In the genomic region with DNA sequence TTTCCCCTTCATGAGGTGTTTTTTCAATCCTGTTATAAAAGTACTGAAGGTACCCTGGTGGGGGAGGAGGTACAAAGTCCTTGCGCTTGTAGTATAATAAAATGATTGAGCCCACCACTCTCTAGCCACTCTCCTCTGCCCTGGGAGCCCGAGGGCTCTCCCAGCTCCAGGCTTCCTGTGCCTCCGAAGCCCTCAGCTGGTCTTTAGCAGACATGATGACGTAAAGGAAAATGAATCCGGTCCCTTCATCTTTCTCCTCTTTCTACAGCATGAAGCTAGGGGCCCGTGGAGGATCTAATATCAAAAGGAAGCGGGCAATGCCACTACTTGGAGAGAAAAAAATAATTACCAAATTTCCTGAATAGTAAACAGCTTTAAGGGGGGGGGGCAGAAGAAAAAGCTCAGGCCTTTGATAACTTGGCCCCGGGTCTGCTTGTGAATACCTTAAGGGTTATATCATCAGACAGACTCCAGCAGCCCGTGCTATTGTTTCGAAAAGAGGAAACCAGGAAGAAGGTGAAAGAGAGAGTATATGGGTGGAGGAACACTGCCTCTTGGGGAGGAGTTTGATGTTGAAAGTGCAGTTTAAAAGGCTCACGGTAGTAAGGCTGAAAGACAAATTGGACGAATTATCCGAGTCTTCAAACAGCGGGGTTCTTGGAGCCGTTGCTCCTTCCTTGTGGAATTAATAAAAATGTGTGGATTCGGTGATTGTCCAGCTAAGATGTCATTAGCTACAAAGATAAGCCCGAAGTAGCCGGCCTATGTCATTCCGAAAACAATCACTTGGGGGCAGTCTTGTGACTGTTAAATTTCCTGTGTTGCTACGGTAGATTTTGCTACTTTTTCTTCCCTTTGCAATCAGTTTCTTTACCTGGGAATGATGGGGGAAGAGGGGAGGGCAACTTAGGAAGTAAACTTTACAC, we compare ENCODE assay signal across 7 mouse cellular contexts. TPM values are rescaled to one million over a fixed set of nuclear protein-coding genes. Genes with fewer than 3 reads are reported as not detected.
DNase-seq lines count a peak whose midpoint lies in the region; ATAC-seq and TF ChIP-seq lines count a peak whose summit lies in the region.

No protein-coding gene starts in this region.

- H3K4me3 ChIP-seq in CH12.LX (replicated peaks in 1 of 3; ENCODE audit: low read depth in 2 of 3, low read length in 2 of 3, poor library complexity in 1 of 3) = peak overlapping the region; percentile 33 to 43 (median 36)
- no peak overlapping the region for H3K4me3 ChIP-seq in forebrain, postnatal 0 days (ENCODE audit: low read depth, low read length)
- peak overlapping the region; percentile 8 for H3K4me3 ChIP-seq in intestine, embryonic 16.5 days (ENCODE audit: low read length)
- 0 out of 2 replicates have a peak overlapping the region, but pooled peaks have one; percentile 7 for H3K4me3 ChIP-seq in liver, embryonic 15.5 days (replicated peaks)
- H3K4me3 ChIP-seq in neural tube, embryonic 13.5 days = 0 out of 2 replicates have a peak overlapping the region, but pooled peaks have one; percentile 4

- TF ChIP-seq EP300 in CH12.LX (IDR thresholded peaks at IDR 0.05; ENCODE audit: low read length) = no peak

- ATAC-seq in forebrain, postnatal 0 days = peak; percentile 34; the same call in 1 of the 2 replicates
- ATAC-seq in intestine, embryonic 16.5 days = peak; percentile 58
- ATAC-seq in liver, embryonic 15.5 days (ENCODE audit: insufficient read depth) = no peak
- peak; percentile 28; the same call in 1 of the 2 replicates for ATAC-seq in neural tube, embryonic 13.5 days (ENCODE audit: low read depth)

- peaks cover 2 to 10% of the 10 kb centered on the region in 2 experiments; a peak in 2 of 4 replicates for H3K4me1 ChIP-seq in CH12.LX (ENCODE audit: control insufficient read depth in 1 of 2, insufficient read depth in 2 of 2)
- no peaks in the 10 kb centered on the region for H3K4me1 ChIP-seq in forebrain, postnatal 0 days (ENCODE audit: insufficient read depth)
- peaks cover 8% of the 10 kb centered on the region; the same call in 1 of the 2 replicates for H3K4me1 ChIP-seq in intestine, embryonic 16.5 days (ENCODE audit: control insufficient read depth, insufficient read depth, low read length)
- H3K4me1 ChIP-seq in liver, embryonic 15.5 days (replicated peaks) = no peaks in the 10 kb centered on the region
- peaks cover 12% of the 10 kb centered on the region for H3K4me1 ChIP-seq in neural tube, embryonic 13.5 days (replicated peaks)

- DNase-seq in A20 (ENCODE audit: low read depth, low spot score) (peak; percentile 39), CH12.LX (ENCODE audit: extremely low read depth) (peak; percentile 64)
- DNase-seq in cerebellum, adult 18-20 months = peak; percentile 56 to 62
- peak; percentile 77 for DNase-seq in forebrain, postnatal 0 days

- dilution Hi-C loops in CH12.LX (cut with MboI; ENCODE audit: extremely low pct_ligation_motif_present, extremely low pct_unique_long_range_greater_than_20kb, low sequenced_read_pairs) = no loop called here

- no peak overlapping the region for H3K27ac ChIP-seq in CH12.LX (ENCODE audit: insufficient read depth, low read depth)
- no peak overlapping the region for H3K27ac ChIP-seq in forebrain, postnatal 0 days (ENCODE audit: low read depth, low read length)
- no peak overlapping the region for H3K27ac ChIP-seq in intestine, embryonic 16.5 days (ENCODE audit: low read length)
- H3K27ac ChIP-seq in liver, embryonic 15.5 days (replicated peaks) = no peak overlapping the region
- H3K27ac ChIP-seq in neural tube, embryonic 13.5 days (replicated peaks) = no peak overlapping the region

- WGBS in forebrain, postnatal 0 days = 8% methylated on average over 20 of the region's 20 CpGs
- 8% methylated on average over 20 of the region's 20 CpGs for WGBS in intestine, embryonic 16.5 days
- WGBS in liver, embryonic 15.5 days (ENCODE audit: insufficient replicate concordance) = 5% methylated on average over 20 of the region's 20 CpGs
- WGBS in neural tube, embryonic 13.5 days = 5% methylated on average over 20 of the region's 20 CpGs

- H3K4me2 ChIP-seq in CH12.LX (ENCODE audit: insufficient read depth, low read depth, poor library complexity, severe bottlenecking) = peak overlapping the region; percentile 63
- H3K4me2 ChIP-seq in forebrain, postnatal 0 days (ENCODE audit: low read depth) = 0 out of 2 replicates have a peak overlapping the region, but pooled peaks have one; percentile 4
- peak overlapping the region; percentile 45 for H3K4me2 ChIP-seq in intestine, embryonic 16.5 days (ENCODE audit: low read depth, low read length)
- peak overlapping the region; percentile 18 for H3K4me2 ChIP-seq in liver, embryonic 15.5 days
- H3K4me2 ChIP-seq in neural tube, embryonic 13.5 days = peak overlapping the region; percentile 26

- peak; percentile 68 to 86 for TF ChIP-seq CTCF in CH12.LX (conservative IDR thresholded peaks at IDR 0.05 in 1 of 2, IDR thresholded peaks at IDR 0.05 in 1 of 2; ENCODE audit: low read depth in 2 of 2, low read length in 2 of 2)
- peak; percentile 70 for TF ChIP-seq CTCF in forebrain, postnatal 0 days (IDR thresholded peaks at IDR 0.05; ENCODE audit: low read depth)

- H3K9me3 ChIP-seq in CH12.LX (replicated peaks; ENCODE audit: low read length) = no peaks in the 10 kb centered on the region
- H3K9me3 ChIP-seq in forebrain, postnatal 0 days (ENCODE audit: low read length) = no peaks in the 10 kb centered on the region
- no peaks in the 10 kb centered on the region for H3K9me3 ChIP-seq in intestine, embryonic 16.5 days (ENCODE audit: control insufficient read depth, low read length)
- H3K9me3 ChIP-seq in liver, embryonic 15.5 days (replicated peaks) = no peaks in the 10 kb centered on the region
- H3K9me3 ChIP-seq in neural tube, embryonic 13.5 days = no peaks in the 10 kb centered on the region

- no peaks in the 10 kb centered on the region for H3K27me3 ChIP-seq in CH12.LX (replicated peaks)
- H3K27me3 ChIP-seq in forebrain, postnatal 0 days (ENCODE audit: insufficient read depth, low read length) = peaks cover 58% of the 10 kb centered on the region
- H3K27me3 ChIP-seq in intestine, embryonic 16.5 days (replicated peaks; ENCODE audit: control insufficient read depth, insufficient read depth, low read length) = peaks cover 39% of the 10 kb centered on the region
- peaks cover 59% of the 10 kb centered on the region for H3K27me3 ChIP-seq in liver, embryonic 15.5 days
- peaks cover 72% of the 10 kb centered on the region for H3K27me3 ChIP-seq in neural tube, embryonic 13.5 days

- no peak overlapping the region for H3K9ac ChIP-seq in CH12.LX (ENCODE audit: insufficient read depth, low read depth)
- H3K9ac ChIP-seq in forebrain, postnatal 0 days = no peak overlapping the region
- no peak overlapping the region for H3K9ac ChIP-seq in intestine, embryonic 16.5 days (ENCODE audit: low read depth, low read length)
- H3K9ac ChIP-seq in liver, embryonic 15.5 days = no peak overlapping the region
- no peak overlapping the region for H3K9ac ChIP-seq in neural tube, embryonic 13.5 days

- H3K36me3 ChIP-seq in CH12.LX (replicated peaks in 1 of 2; ENCODE audit: control insufficient read depth in 1 of 2, insufficient read depth in 1 of 2, low read length in 1 of 2) = no peaks in the 10 kb centered on the region
- no peaks in the 10 kb centered on the region for H3K36me3 ChIP-seq in forebrain, postnatal 0 days (ENCODE audit: insufficient read depth)
- H3K36me3 ChIP-seq in intestine, embryonic 16.5 days (ENCODE audit: control insufficient read depth, insufficient read depth, low read length) = no peaks in the 10 kb centered on the region
- no peaks in the 10 kb centered on the region for H3K36me3 ChIP-seq in liver, embryonic 15.5 days (replicated peaks)
- H3K36me3 ChIP-seq in neural tube, embryonic 13.5 days = no peaks in the 10 kb centered on the region

- H3K79me2 ChIP-seq in CH12.LX (replicated peaks; ENCODE audit: control insufficient read depth, extremely low read depth, insufficient read depth, poor library complexity, severe bottlenecking) = no peaks in the 10 kb centered on the region

- TF ChIP-seq RAD21 in CH12.LX (IDR thresholded peaks at IDR 0.05; ENCODE audit: low read depth, low read length) = peak; percentile 72

- in situ Hi-C loops in CH12.LX (cut with MboI; ENCODE audit: low pct_ligation_motif_present, low pct_unique_long_range_greater_than_20kb, low sequenced_read_pairs) = loop anchor here (25.0 kb wide), 1 partner anchor 704 kb away; no protein-coding TSS in a partner anchor

- TF ChIP-seq POLR2A in CH12.LX (IDR thresholded peaks at IDR 0.05; ENCODE audit: low read depth, low read length) = no peak

TF ChIP-seq in CH12.LX, 34 proteins besides CTCF, POLR2A, EP300 and RAD21:
- peak; percentile 44 for TF ChIP-seq ELF1 (IDR thresholded peaks at IDR 0.05; ENCODE audit: low read depth, low read length)
- 0 out of 2 replicates have a peak, but pooled peaks have one; percentile 27 for TF ChIP-seq MAZ (IDR thresholded peaks at IDR 0.05; ENCODE audit: low read depth, low read length)
- no peak for TF ChIP-seq ZC3H11A (IDR thresholded peaks at IDR 0.05; ENCODE audit: low read depth, low read length)
- TF ChIP-seq SMC3 (IDR thresholded peaks at IDR 0.05; ENCODE audit: low read depth, low read length) = peak; percentile 57
- no peak for TF ChIP-seq ETS1 (conservative IDR thresholded peaks at IDR 0.05; ENCODE audit: low read depth, low read length)

RNA-seq across cellular contexts. Expression of gene Tbx15, which starts 6.5 kb away (rescaled TPM):
- total RNA-seq in CH12.LX (2012; rRNA removed) = 1.8 and 2.1 TPM in 2 replicates
- total RNA-seq in CH12.LX (2014; rRNA removed) = 1.4 and 1.7 TPM in 2 replicates
- polyA plus RNA-seq in CH12.LX (2012; ENCODE audit: insufficient read length, low read depth) = 1.7 and 1.8 TPM in 2 replicates
- 4.6 and 5.6 TPM in 2 replicates for total RNA-seq in forebrain, postnatal 0 days (2014; rRNA removed)
- 0.50 and 0.67 TPM in 2 replicates for polyA plus RNA-seq in forebrain, postnatal 0 days (2015; fragmentation: Nextera tagmentation; extraction: Ambion mirVana)
- polyA plus RNA-seq in intestine, embryonic 16.5 days (2015; fragmentation: Nextera tagmentation; extraction: Ambion mirVana) = 0.10 and 0.13 TPM in 2 replicates
- 0.14 and 0.22 TPM in 2 replicates for polyA plus RNA-seq in liver, embryonic 15.5 days (2015; fragmentation: Nextera tagmentation; extraction: Ambion mirVana)
- 0.32 and 1.1 TPM in 2 replicates for polyA plus RNA-seq in neural tube, embryonic 13.5 days (2015; fragmentation: Nextera tagmentation; extraction: Ambion mirVana)

Comparison
In these comparisons a context has a peak if more than half of its experiments do, and no peak if none do; other contexts are left out.
1. H3K4me2 ChIP-seq: peak in every context shown above with its lines; median percentile 63 in CH12.LX; 45 in intestine, embryonic 16.5 days; 26 in neural tube, embryonic 13.5 days; 18 in liver, embryonic 15.5 days; 4 in forebrain, postnatal 0 days.